Mouse (Mus musculus) brown adipose tissue, adult 24 weeks (tissue): ENCODE data around the gene Abhd13. TPM values are rescaled to one million over a fixed set of nuclear protein-coding genes. Genes with fewer than 3 reads are reported as not detected.

Source experiments
- H3K27ac ChIP-seq: fragments of 200-500 bp; replicated peaks from 2 replicates; pipeline ENCODE4 v1.5.1; 2012; ENCODE audit warnings: low read depth, mild to moderate bottlenecking, low read length
- H3K4me1 ChIP-seq: fragments of 200-500 bp; 2 replicates; pipeline ENCODE4 v1.6.1; 2012; ENCODE audit warnings: low read length, mixed read lengths; ENCODE audit not compliant: control insufficient read depth, insufficient read depth, insufficient read length
- H3K4me3 ChIP-seq: fragments of 200-500 bp; 2 replicates; pipeline ENCODE4 v1.5.1; 2012; ENCODE audit warnings: low read depth, mild to moderate bottlenecking, low read length, moderate library complexity; ENCODE audit not compliant: insufficient read depth
- polyA plus RNA-seq: library from polyadenylated mRNA; stranded (reverse); fragments of >200 nt; gene quantifications from 2 replicates; pipeline ENCODE4 v1.2.4, GENCODE M21; 2012; ENCODE audit not compliant: missing spikeins, insufficient read depth, insufficient read length

The Abhd13 gene
- 8.0 and 9.4 TPM in 2 replicates for polyA plus RNA-seq

- H3K4me1 ChIP-seq: peaks cover 9% of the 10 kb centered on the region; the same call in 1 of the 2 replicates
- H3K27ac ChIP-seq: peak within 1 kb of the TSS; percentile 65
- peak within 1 kb of the TSS; percentile 92 for H3K4me3 ChIP-seq
Observed at GRCm38 (mm10) chr8:9977573-9978314, at the start of gene Abhd13, which contains the start of gene Lig4. Abhd13 (plus strand) TSS chr8:9977707. Lig4 (minus strand) TSS chr8:9977686.

GRCm38 (mm10) chr8:9929746-9930445 lies 47.6 kb upstream of the Abhd13 start:
- Histone ChIP-seq H3K4me1 (no peaks in the 10 kb centered on the region), H3K4me3 (no peak overlapping the region), H3K27ac (no peak overlapping the region)

- H3K4me3 ChIP-seq: no peak overlapping the region
- no peaks in the 10 kb centered on the region for H3K4me1 ChIP-seq
- no peak overlapping the region for H3K27ac ChIP-seq
Observed at GRCm38 (mm10) chr8:9932711-9933110, 44.8 kb upstream of the Abhd13 start.

- H3K27ac ChIP-seq: no peak overlapping the region
- no peak overlapping the region for H3K4me3 ChIP-seq
- H3K4me1 ChIP-seq: no peaks in the 10 kb centered on the region
Observed at GRCm38 (mm10) chr8:9934891-9935565, 42.5 kb upstream of the Abhd13 start.

GRCm38 (mm10) chr8:9935574-9935973 lies 41.9 kb upstream of the Abhd13 start:
- Histone ChIP-seq H3K4me3 (no peak overlapping the region), H3K27ac (no peak overlapping the region), H3K4me1 (no peaks in the 10 kb centered on the region)

- Histone ChIP-seq H3K4me1 (no peaks in the 10 kb centered on the region), H3K27ac (no peak overlapping the region), H3K4me3 (no peak overlapping the region)
Observed at GRCm38 (mm10) chr8:9949134-9949890, 28.2 kb upstream of the Abhd13 start.

GRCm38 (mm10) chr8:9958338-9958737 lies 19.2 kb upstream of the Abhd13 start:
- H3K27ac ChIP-seq: no peak overlapping the region
- no peak overlapping the region for H3K4me3 ChIP-seq
- H3K4me1 ChIP-seq: no peaks in the 10 kb centered on the region

GRCm38 (mm10) chr8:9959919-9960318 lies 17.6 kb upstream of the Abhd13 start:
- H3K4me3 ChIP-seq: no peak overlapping the region

GRCm38 (mm10) chr8:9971866-9972265 lies 5.6 kb upstream of the Abhd13 start:
- H3K27ac ChIP-seq: no peak overlapping the region
- no peaks in the 10 kb centered on the region for H3K4me1 ChIP-seq
- no peak overlapping the region for H3K4me3 ChIP-seq

More at GRCm38 (mm10) chr8:9959919-9960318, 17.6 kb upstream of the Abhd13 start:
- Histone ChIP-seq H3K4me1 (no peaks in the 10 kb centered on the region), H3K27ac (no peak overlapping the region)

GRCm38 (mm10) chr8:9975276-9975675 lies 2.2 kb upstream of the Abhd13 start:
- H3K27ac ChIP-seq: no peak overlapping the region
- no peak overlapping the region for H3K4me3 ChIP-seq
- H3K4me1 ChIP-seq: peaks cover 9% of the 10 kb centered on the region; the same call in 1 of the 2 replicates

GRCm38 (mm10) chr8:9975898-9976611 lies 1.5 kb upstream of the Abhd13 start:
- H3K4me3 ChIP-seq: peak overlapping the region; percentile 84
- H3K4me1 ChIP-seq: peaks cover 9% of the 10 kb centered on the region; the same call in 1 of the 2 replicates
- 0 out of 2 replicates have a peak overlapping the region, but pooled peaks have one; percentile 32 for H3K27ac ChIP-seq

- Histone ChIP-seq H3K4me1 (peaks cover 9% of the 10 kb centered on the region; the same call in 1 of the 2 replicates), H3K4me3 (peak overlapping the region; percentile 92)
Observed at GRCm38 (mm10) chr8:9977016-9977415, 491 bp upstream of the Abhd13 start.

GRCm38 (mm10) chr8:9978475-9979230 lies 1.1 kb downstream of the Abhd13 start:
- no peak overlapping the region for H3K27ac ChIP-seq
- peaks cover 9% of the 10 kb centered on the region; the same call in 1 of the 2 replicates for H3K4me1 ChIP-seq
- H3K4me3 ChIP-seq: peak overlapping the region; percentile 92

More at GRCm38 (mm10) chr8:9977016-9977415, 491 bp upstream of the Abhd13 start:
- H3K27ac ChIP-seq: peak overlapping the region; percentile 65
